Comparison of ENCODE assay signal across 17 mouse cellular contexts in genomic region chr3:152556435-152556834, GRCm38 (mm10).
DNase-seq lines count a peak whose midpoint lies in the region; ATAC-seq and TF ChIP-seq lines count a peak whose summit lies in the region.
"Had no signal": no experiment of that assay in that cellular context is flagged by ENCODE, and none has a peak within 500 bp of the region (broad histone marks: within the 10 kb centered on the region; RNA-seq: fewer than 3 reads in every experiment).

No protein-coding gene starts in this region.

- TF ChIP-seq EP300 in lung, postnatal 0 days (IDR thresholded peaks at IDR 0.05): no peak

- peak; percentile 32; the same call in 1 of the 2 replicates for ATAC-seq in lung, postnatal 0 days
- ATAC-seq in Patski: peak; percentile 56
- ATAC-seq in hematopoietic stem cell, adult 5-6 weeks (replicated peaks in 1 of 2; ENCODE audit: insufficient read depth in 1 of 2, low FRiP score in 2 of 2, low TSS enrichment in 1 of 2, low read depth in 1 of 2, poor library complexity in 2 of 2, severe bottlenecking in 2 of 2): 0 out of 4 replicates have a peak, but pooled peaks have one; percentile 37 to 51
- ATAC-seq: liver, postnatal 0 days had no signal

- H3K9me3 ChIP-seq in lung, postnatal 0 days (ENCODE audit: low read length): no peaks in the 10 kb centered on the region
- H3K9me3 ChIP-seq: forebrain, embryonic 12.5 days; heart, embryonic 15.5 days; limb, embryonic 12.5 days; neural tube, embryonic 15.5 days had no signal

- intact Hi-C loops in heart, postnatal 36 days (cut with DNase I): no loop called here

- 37% methylated on average over 3 of the region's 4 CpGs for WGBS in lung, postnatal 0 days

- POLR2A ChIA-PET in Patski (lab: Charles Lee): no interaction called here

- H3K9ac ChIP-seq in lung, postnatal 0 days (replicated peaks; ENCODE audit: low read depth): no peak overlapping the region
- H3K9ac ChIP-seq: forebrain, embryonic 12.5 days; heart, embryonic 15.5 days; limb, embryonic 12.5 days; liver, postnatal 0 days; neural tube, embryonic 15.5 days had no signal

- no peak for TF ChIP-seq CTCF in lung, postnatal 0 days (IDR thresholded peaks at IDR 0.05)
- no peak for TF ChIP-seq CTCF in Patski (IDR thresholded peaks at IDR 0.05)

- in situ Hi-C loops in Patski (cut with MboI; ENCODE audit: low pct_unique_long_range_greater_than_20kb): no loop called here

- no peak overlapping the region for H3K4me3 ChIP-seq in lung, postnatal 0 days (ENCODE audit: low read depth, low read length)
- H3K4me3 ChIP-seq: forebrain, embryonic 12.5 days; heart, embryonic 15.5 days; limb, embryonic 12.5 days; neural tube, embryonic 15.5 days had no signal

- H3K27me3 ChIP-seq in lung, postnatal 0 days (replicated peaks; ENCODE audit: insufficient read depth, low read length): no peaks in the 10 kb centered on the region
- no peaks in the 10 kb centered on the region for H3K27me3 ChIP-seq in Patski
- H3K27me3 ChIP-seq: CH12.LX; forebrain, embryonic 12.5 days; heart, embryonic 15.5 days; limb, embryonic 12.5 days; neural tube, embryonic 15.5 days had no signal

- H3K36me3 ChIP-seq in lung, postnatal 0 days (ENCODE audit: insufficient read depth, low read length): no peaks in the 10 kb centered on the region
- H3K36me3 ChIP-seq: forebrain, embryonic 12.5 days; heart, embryonic 15.5 days; limb, embryonic 12.5 days; neural tube, embryonic 15.5 days had no signal

- CTCF ChIA-PET in Patski (lab: Charles Lee): interaction anchor here (0.9 to 1.4 kb wide), 4 partner anchors 8 to 48 kb away, joined by 3 to 5 read pairs (median 4); no protein-coding TSS in a partner anchor

- no peak overlapping the region for H3K4me2 ChIP-seq in lung, postnatal 0 days (replicated peaks; ENCODE audit: low read depth, low read length)
- H3K4me2 ChIP-seq: forebrain, embryonic 12.5 days; heart, embryonic 15.5 days; limb, embryonic 12.5 days; neural tube, embryonic 15.5 days had no signal

- no peaks in the 10 kb centered on the region for H3K4me1 ChIP-seq in lung, postnatal 0 days (ENCODE audit: insufficient read depth, low read depth, low read length)
- H3K4me1 ChIP-seq: forebrain, embryonic 12.5 days; heart, embryonic 15.5 days; limb, embryonic 12.5 days; neural tube, embryonic 15.5 days had no signal

- no peak overlapping the region for H3K27ac ChIP-seq in lung, postnatal 0 days (ENCODE audit: low read length)
- H3K27ac ChIP-seq: forebrain, embryonic 12.5 days; heart, embryonic 15.5 days; kidney, postnatal 0 days; limb, embryonic 12.5 days; neural tube, embryonic 15.5 days had no signal

- DNase-seq in heart, postnatal 4 days: peak; percentile 33
- no peak for DNase-seq in heart, postnatal 36 days
- DNase-seq in lung, postnatal 0 days (ENCODE audit: low spot score): no peak
- no peak for DNase-seq in lung, postnatal 25 days (ENCODE audit: low spot score)
- DNase-seq in Patski (ENCODE audit: low read depth, low spot score): no peak
- DNase-seq in urinary bladder, adult 18-20 months (ENCODE audit: low spot score in 2 of 2): no peak
- DNase-seq: adrenal gland, postnatal 14 days; cerebellum, postnatal 10 days; thymus, adult 18-20 months had no signal
